Mouse (Mus musculus): Measurements from ENCODE around the gene Phip. TPM values are rescaled to one million over a fixed set of nuclear protein-coding genes. Genes with fewer than 3 reads are reported as not detected.

The Phip gene
- 40.3 and 46.6 TPM in 2 replicates for polyA plus RNA-seq (2012; ENCODE audit: insufficient read depth, insufficient read length, missing spikeins)

DNA sequence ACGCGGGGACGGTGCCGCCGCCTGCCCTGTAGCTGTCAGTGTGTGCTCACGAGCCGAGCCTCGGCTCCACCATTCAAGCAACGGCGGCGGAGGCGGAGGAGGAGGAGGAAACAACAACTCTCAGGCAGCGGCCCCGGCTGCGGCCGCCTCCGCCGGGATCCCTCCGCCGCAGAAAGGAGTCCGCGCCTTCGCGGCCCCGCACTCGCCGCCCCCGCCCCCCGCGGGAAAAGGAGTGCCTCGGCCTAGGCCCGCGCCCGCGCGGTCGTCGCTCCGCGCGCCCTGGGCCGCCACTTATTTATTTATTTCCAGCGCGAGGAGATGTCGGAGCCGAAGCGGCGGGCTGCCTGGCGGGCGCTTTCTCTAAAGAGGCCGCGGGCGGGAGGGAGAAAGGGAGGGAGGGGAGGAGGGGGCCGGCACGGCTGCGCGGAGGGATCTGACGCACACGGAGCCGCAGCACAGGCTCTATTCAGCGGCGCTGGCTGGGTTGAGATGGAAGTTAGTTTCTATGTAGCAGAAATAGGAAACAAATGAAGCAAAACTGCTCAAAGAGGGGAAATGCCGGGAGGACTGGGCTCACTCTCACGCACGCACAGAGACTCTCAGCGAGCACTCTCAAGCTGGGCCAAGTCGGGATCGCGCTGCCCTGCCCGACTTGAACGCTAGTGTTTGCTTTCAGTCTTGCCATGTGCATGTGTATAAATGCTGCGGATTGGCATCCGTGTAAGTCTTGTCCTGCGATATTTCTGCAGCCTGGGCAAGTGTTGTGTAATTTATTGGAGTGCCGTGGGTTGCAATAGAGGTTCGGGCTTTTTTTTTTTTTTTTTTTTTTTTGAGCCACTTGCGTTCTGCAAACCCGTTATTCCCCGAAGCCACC, at the start of gene Phip:
TSS of gene Phip (minus strand) at position 175 of the 874 bp plus-strand sequence.
- peak within 1 kb of the TSS; percentile 100 for H3K27ac ChIP-seq (ENCODE audit: insufficient read depth, low read depth, low read length)
- peak within 1 kb of the TSS; percentile 100 for H3K4me3 ChIP-seq (ENCODE audit: insufficient read depth, low read length)
- TF ChIP-seq POLR2A (IDR thresholded peaks at IDR 0.05; ENCODE audit: borderline replicate concordance, low read depth, low read length) (no peak), CTCF (IDR thresholded peaks at IDR 0.05; ENCODE audit: low read depth, low read length) (no peak)
- peaks cover 13% of the 10 kb centered on the region for H3K4me1 ChIP-seq (ENCODE audit: control insufficient read depth, insufficient read depth, low read length)

DNA sequence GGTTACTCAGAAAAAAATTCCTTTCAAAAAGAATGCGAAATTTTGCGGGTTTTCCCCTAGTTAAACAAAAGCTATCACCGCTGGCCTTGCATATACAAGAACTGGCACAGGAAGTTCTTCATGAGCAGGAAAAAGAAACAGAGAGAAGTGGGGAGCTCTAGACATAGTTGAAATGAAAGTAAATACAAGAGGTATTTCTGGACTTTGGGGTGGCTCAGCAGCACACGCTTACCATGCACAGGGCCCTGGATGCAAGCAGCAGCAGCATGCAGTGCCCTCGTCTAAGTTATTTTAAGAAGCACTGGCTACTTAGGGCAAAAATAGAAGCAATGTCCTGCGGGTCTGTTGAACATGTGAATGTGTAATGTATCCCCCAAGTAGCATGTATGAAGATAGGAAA, 48.4 kb upstream of the Phip start:
- TF ChIP-seq CTCF (IDR thresholded peaks at IDR 0.05; ENCODE audit: low read depth, low read length) (no peak), POLR2A (IDR thresholded peaks at IDR 0.05; ENCODE audit: borderline replicate concordance, low read depth, low read length) (no peak)
- Histone ChIP-seq H3K4me3 (ENCODE audit: insufficient read depth, low read length) (no peak overlapping the region), H3K27ac (ENCODE audit: insufficient read depth, low read depth, low read length) (no peak overlapping the region), H3K4me1 (ENCODE audit: control insufficient read depth, insufficient read depth, low read length) (no peaks in the 10 kb centered on the region)

DNA sequence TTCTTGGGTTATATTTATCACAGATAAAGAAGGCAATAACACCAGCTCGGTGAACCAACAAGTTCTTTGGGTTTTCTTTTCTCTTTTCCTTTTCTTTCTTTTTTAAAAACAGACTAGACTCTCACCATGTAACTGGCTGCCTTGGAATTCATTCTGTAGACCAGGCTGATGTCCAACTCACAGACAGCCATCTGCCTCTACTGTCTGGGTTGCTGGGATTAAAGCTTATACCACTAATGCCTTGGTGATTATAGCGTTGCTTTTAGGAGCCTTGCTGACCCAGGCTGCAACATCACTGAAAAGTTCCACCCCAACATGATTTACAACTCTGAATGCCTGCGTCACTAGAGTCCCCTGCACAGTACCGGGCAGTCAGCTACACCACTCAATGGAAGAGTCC, 39.2 kb upstream of the Phip start:
- H3K27ac ChIP-seq (ENCODE audit: insufficient read depth, low read depth, low read length), result no peak overlapping the region
- no peak overlapping the region for H3K4me3 ChIP-seq (ENCODE audit: insufficient read depth, low read length)
- no peaks in the 10 kb centered on the region for H3K4me1 ChIP-seq (ENCODE audit: control insufficient read depth, insufficient read depth, low read length)
- TF ChIP-seq POLR2A (IDR thresholded peaks at IDR 0.05; ENCODE audit: borderline replicate concordance, low read depth, low read length), result no peak

DNA sequence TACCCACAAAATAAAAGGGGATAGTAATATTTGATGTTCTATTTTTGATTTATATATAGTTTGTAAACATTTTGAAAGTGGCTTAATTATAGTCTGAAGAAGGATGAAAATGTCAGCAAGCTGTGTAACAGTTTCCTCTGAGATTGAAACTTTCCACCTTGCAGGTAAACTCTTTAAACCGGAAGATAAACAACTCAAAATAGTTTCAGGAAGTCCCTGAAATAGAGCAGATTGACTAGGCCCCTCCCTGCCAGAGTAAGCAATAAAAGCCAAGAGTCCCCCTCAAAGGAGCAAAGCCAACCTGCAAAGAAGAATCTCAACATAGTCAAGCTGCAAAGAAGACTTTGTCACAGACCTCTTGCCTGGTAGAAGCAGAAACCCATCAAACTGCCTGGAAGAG, 33.0 kb upstream of the Phip start:
- H3K4me1 ChIP-seq (ENCODE audit: control insufficient read depth, insufficient read depth, low read length), result no peaks in the 10 kb centered on the region
- no peak for TF ChIP-seq CTCF (IDR thresholded peaks at IDR 0.05; ENCODE audit: low read depth, low read length)
- no peak for TF ChIP-seq POLR2A (IDR thresholded peaks at IDR 0.05; ENCODE audit: borderline replicate concordance, low read depth, low read length)
- no peak overlapping the region for H3K27ac ChIP-seq (ENCODE audit: insufficient read depth, low read depth, low read length)
- no peak overlapping the region for H3K4me3 ChIP-seq (ENCODE audit: insufficient read depth, low read length)

DNA sequence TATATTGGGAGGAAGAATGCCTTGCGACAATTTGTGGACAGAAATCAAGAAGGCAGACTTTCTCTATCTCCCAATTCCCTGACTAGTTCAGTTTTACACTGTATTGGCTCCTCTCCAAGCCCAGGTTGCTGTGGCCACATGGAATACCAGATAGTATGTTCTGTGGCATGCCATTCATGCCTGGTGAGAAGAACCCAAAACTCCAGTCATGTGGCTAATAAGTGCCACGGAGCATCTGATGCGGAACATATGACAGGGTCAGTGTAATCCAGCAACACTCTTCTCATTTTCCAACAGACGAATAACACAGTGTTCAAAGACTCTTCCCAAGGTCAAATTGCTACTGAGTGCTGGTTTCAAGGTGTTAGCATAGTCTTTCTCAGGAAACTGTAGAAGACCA, 26.0 kb upstream of the Phip start:
- Histone ChIP-seq H3K4me1 (ENCODE audit: control insufficient read depth, insufficient read depth, low read length) (no peaks in the 10 kb centered on the region), H3K27ac (ENCODE audit: insufficient read depth, low read depth, low read length) (no peak overlapping the region), H3K4me3 (ENCODE audit: insufficient read depth, low read length) (no peak overlapping the region)
- no peak for TF ChIP-seq POLR2A (IDR thresholded peaks at IDR 0.05; ENCODE audit: borderline replicate concordance, low read depth, low read length)
- TF ChIP-seq CTCF (IDR thresholded peaks at IDR 0.05; ENCODE audit: low read depth, low read length), result no peak

DNA sequence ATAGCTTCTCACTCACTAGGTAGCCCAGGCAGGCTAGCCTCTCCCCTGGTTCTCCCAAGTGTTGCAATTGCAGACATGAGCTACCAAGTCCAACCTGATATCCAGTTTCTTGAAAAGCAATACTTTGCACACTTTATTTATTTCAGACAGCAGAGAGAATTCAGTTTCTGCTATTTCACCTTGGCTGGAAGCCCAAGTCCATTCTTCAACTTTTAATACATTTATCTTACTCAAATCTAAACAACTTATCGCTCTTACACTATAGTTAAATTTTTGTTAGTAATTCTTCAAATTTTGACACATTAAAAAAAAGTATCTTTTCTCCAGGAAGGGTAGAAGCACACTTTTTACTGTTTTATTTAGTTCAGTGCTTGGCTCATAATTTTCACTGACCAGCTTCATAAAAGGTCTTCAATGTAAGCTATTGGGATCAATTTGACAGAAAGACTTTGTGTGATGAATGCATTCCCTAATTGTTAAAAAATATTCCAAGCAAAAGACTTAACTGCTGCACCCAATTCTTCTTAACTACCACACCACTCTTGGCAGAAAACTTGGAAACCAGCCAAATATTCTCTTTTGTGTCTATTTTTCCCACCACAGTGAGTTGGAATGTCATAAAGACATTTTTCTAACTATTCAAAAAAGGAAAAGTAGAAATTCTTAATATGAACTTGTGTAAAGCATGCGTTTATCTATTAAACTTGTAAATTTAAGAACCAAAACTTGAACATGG, 22.6 kb upstream of the Phip start:
- TF ChIP-seq CTCF (IDR thresholded peaks at IDR 0.05; ENCODE audit: low read depth, low read length), result no peak
- TF ChIP-seq POLR2A (IDR thresholded peaks at IDR 0.05; ENCODE audit: borderline replicate concordance, low read depth, low read length), result no peak
- no peak overlapping the region for H3K27ac ChIP-seq (ENCODE audit: insufficient read depth, low read depth, low read length)
- H3K4me1 ChIP-seq (ENCODE audit: control insufficient read depth, insufficient read depth, low read length), result no peaks in the 10 kb centered on the region
- no peak overlapping the region for H3K4me3 ChIP-seq (ENCODE audit: insufficient read depth, low read length)

DNA sequence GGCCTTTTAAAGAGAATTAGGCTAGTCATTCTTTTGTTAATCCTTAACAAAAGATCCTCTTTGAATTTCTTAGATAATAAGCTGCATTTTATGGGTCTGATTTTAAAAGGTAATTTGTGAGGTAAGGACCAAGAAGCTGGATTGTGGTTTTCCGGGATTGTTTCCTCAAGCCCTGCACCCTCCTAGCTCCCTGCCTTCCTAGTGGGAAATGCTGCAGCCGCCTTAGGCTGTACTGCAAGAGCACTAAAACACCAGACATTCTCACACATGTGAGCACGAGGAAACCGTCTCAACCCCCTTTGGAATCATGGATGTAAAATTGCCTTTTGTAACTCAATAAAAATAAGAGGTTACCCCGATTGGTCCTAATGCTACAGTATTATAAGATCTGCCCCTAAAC, 1.6 kb upstream of the Phip start:
- peak overlapping the region; percentile 50 for H3K27ac ChIP-seq (ENCODE audit: insufficient read depth, low read depth, low read length)
- no peak for TF ChIP-seq CTCF (IDR thresholded peaks at IDR 0.05; ENCODE audit: low read depth, low read length)
- TF ChIP-seq POLR2A (IDR thresholded peaks at IDR 0.05; ENCODE audit: borderline replicate concordance, low read depth, low read length), result no peak
- H3K4me1 ChIP-seq (ENCODE audit: control insufficient read depth, insufficient read depth, low read length), result peaks cover 15% of the 10 kb centered on the region
- peak overlapping the region; percentile 26 for H3K4me3 ChIP-seq (ENCODE audit: insufficient read depth, low read length)

DNA sequence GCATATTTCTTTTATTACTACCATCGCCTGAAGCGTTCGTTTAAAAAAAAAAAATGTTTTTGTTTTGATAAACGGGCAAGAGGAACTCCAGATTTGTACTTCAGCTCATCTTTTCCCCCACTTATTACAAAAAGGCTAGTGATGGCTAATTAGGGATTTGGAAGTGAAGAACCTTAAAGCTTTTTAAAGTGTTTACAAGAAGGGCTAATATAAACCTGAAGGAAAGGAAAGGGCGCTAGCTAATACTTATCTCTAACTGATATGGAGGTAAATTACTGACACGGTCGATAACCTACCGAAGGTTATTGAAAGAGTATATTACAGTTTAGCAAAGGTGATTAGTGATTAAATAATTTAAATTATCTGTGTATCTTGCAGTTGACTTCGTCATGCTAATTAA, 903 bp upstream of the Phip start:
- TF ChIP-seq POLR2A (IDR thresholded peaks at IDR 0.05; ENCODE audit: borderline replicate concordance, low read depth, low read length) (no peak), CTCF (IDR thresholded peaks at IDR 0.05; ENCODE audit: low read depth, low read length) (no peak)
- Histone ChIP-seq H3K27ac (ENCODE audit: insufficient read depth, low read depth, low read length) (peak overlapping the region; percentile 100), H3K4me3 (ENCODE audit: insufficient read depth, low read length) (peak overlapping the region; percentile 100), H3K4me1 (ENCODE audit: control insufficient read depth, insufficient read depth, low read length) (peaks cover 18% of the 10 kb centered on the region)

DNA sequence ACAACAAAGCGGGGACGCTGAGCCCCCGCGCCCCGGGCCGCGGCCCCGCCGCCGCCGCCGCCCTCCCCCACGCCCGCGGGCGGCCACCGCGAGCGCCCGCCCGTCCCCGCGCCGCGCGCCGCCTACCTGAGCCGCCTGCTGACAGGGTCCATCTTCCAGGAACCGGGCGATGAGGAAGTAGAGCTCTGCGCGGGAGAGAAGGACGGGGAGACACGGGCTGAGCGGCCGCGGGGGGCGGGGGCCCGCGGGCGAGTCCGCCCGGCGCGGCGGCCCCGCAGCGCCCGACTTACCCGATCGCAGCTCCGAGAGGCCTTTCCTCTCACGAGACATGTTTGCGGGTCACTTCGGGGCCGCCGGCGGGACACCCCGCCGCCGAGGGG, 364 bp downstream of the Phip start:
- no peak; the same call in 1 of the 2 replicates for TF ChIP-seq POLR2A (IDR thresholded peaks at IDR 0.05; ENCODE audit: borderline replicate concordance, low read depth, low read length)
- TF ChIP-seq CTCF (IDR thresholded peaks at IDR 0.05; ENCODE audit: low read depth, low read length), result no peak
- peak overlapping the region; percentile 100 for H3K27ac ChIP-seq (ENCODE audit: insufficient read depth, low read depth, low read length)
- peak overlapping the region; percentile 100 for H3K4me3 ChIP-seq (ENCODE audit: insufficient read depth, low read length)
- H3K4me1 ChIP-seq (ENCODE audit: control insufficient read depth, insufficient read depth, low read length), result peaks cover 12% of the 10 kb centered on the region
